Mouse (Mus musculus) layer of hippocampus, adult 11-12 months (tissue): Measurements from ENCODE around the gene Zscan26.
"Not testable (repeated sequence)": the region's sequence is repeated elsewhere in the genome, so short reads cannot be mapped to it uniquely, and the experiment has no call there.

ENCODE experiments used
- DNase-seq: peaks from one replicate; pipeline ENCODE4 v3.0.0; 2022; ENCODE audit warnings: low spot score

The Zscan26 gene

GRCm38 (mm10) chr13:21453449-21453848 is at the start of gene Zscan26:
Gene Zscan26 (minus strand): TSS chr13:21453730.
- peak; percentile 82 for DNase-seq

DNA sequence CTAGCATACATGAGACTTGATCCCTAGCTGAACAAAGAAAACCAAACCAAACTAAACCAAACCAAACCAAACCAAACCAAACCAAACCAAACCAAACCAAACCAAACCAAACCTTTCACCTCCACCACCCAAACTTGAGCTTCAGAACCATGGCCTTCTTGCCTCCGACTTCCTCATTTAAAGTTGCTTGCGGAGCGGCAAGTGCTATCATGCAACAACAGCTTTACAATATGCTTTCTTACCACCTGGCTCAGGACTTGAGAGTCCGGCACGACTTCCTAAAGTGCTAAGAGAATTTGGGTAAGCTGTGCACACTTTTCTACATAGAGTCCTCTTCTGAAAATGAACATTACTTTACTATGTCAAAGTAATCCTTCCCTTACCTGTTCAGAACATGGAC is 48.8 kb upstream of the Zscan26 start:
- DNase-seq: no peak

- DNase-seq: not testable (repeated sequence)
Observed at GRCm38 (mm10) chr13:21501182-21501581, 47.7 kb upstream of the Zscan26 start, which contains the start of gene Gm11273. Gene Gm11273 (minus strand): TSS chr13:21501418.

DNA sequence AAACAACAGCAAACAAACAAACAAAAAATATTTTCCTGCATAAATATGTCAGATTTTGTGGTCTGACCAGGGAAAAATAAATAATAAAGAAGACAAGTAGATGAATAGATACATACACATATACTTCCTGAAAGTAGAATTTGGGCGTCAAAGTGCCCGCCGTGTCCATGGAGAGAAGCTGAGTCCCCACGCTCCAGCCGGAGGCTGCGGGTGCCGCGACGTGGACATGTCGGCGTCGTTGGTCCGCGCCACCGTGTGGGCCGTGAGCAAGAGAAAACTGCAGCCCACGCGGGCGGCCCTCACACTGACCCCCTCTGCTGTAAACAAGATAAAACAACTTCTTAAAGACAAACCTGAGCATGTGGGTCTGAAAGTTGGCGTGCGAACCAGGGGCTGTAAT is 41.5 kb upstream of the Zscan26 start, which contains the start of gene AK157302:
Gene AK157302, plus strand, starts transcription at position 144 of the 400 bp plus-strand sequence.
- DNase-seq: no peak

- no peak for DNase-seq
Observed at GRCm38 (mm10) chr13:21492847-21493246, 39.3 kb upstream of the Zscan26 start.

GRCm38 (mm10) chr13:21486881-21487280 is 33.4 kb upstream of the Zscan26 start:
- no peak for DNase-seq

DNA sequence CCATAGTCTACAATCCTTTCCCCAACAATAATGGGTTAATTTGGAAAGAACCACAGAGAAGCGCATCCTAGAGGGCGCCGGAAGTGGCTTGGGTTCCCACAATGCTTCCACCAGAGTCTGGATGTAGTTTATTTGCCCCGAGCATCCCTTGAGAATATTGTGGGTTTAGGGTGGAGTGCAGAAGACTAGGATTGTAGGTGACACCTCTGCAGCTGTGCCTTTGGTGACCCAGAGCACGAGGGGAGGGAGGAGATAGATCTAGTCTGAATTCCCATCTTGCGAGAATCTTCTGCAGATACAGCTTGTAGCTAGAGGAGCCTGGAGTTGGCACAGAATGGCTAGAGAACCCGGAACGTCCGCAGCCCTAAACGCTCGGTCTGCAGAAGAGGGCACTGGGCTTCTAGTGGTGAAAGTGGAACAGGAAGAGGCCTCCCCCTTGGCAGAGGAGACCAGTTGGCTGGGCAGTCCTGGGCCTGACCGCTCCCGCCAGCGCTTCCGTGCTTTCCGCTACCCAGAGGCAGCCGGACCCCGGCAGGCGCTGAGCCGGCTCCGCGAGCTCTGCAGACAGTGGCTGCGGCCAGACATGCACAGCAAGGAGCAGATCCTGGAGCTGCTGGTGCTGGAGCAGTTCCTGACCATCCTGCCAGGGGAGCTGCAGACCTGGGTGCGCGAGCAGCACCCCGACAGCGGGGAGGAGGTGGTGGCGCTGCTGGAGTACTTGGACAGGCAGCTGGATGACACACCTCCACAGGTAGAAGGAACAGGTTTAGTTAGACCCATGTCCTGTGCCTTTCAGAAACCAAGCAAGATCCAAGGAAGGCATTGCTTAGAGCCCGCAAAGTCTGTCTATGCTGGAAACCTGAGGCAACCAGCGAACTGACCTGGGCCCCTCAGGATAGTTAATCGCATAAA is 25.5 kb upstream of the Zscan26 start, which contains the start of the genes Zkscan4 and Gm10065:
Gene Zkscan4, plus strand, starts transcription at position 149 of the 912 bp plus-strand sequence.
Gene Gm10065, minus strand, starts transcription at position 683 of the 912 bp plus-strand sequence.
- DNase-seq: peak; percentile 81

GRCm38 (mm10) chr13:21472427-21472826 is 18.9 kb upstream of the Zscan26 start:
- DNase-seq: no peak

DNA sequence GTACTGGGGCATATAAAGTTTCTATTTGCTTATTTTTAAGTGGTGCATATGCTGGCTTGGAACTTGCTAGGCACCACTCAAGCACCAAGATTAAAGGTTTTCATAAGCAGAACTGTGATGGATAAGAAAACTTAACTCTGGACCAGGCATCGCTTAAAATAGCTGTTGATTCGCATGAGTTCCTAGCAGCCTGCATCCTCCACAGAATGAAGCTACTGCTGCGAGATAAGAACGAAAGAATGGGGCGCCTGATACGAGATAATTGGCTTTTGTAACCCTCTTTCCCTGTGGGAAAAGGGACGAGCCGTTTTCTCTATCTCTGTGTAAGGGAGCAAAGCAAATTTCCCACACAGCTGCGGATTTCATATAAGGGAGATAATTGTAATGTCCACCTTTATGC is 15.6 kb upstream of the Zscan26 start:
- DNase-seq: no peak

GRCm38 (mm10) chr13:21468061-21469019 is 14.8 kb upstream of the Zscan26 start, which contains the start of gene Nkapl:
Gene Nkapl (minus strand): TSS chr13:21468509.
- peak; percentile 79 for DNase-seq

- no peak for DNase-seq
Observed at GRCm38 (mm10) chr13:21467336-21467735, 13.8 kb upstream of the Zscan26 start.

GRCm38 (mm10) chr13:21462516-21462915 is 9.0 kb upstream of the Zscan26 start:
- not testable (repeated sequence) for DNase-seq

DNA sequence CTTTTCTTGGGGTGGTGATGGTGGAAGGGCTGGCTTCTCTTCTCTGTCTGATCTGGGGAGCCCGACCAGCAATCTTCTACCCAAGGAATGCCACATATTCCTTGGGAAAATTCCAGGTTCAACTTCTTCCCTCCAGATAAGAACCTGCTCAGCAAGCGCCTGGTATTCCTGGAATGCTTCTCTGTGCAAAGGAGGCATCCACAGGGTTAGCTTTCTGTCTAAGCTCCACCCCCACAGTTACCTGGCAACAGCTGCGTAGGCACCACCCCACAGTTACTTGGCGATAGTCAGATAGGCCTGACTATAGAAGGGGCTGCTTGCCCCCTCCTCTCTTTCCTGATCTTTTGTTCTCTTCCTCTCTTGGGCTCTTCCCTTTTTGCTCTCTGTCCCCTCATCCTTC is 2.8 kb upstream of the Zscan26 start:
- no peak for DNase-seq

- no peak for DNase-seq
Observed at GRCm38 (mm10) chr13:21454133-21454532, 603 bp upstream of the Zscan26 start.

DNA sequence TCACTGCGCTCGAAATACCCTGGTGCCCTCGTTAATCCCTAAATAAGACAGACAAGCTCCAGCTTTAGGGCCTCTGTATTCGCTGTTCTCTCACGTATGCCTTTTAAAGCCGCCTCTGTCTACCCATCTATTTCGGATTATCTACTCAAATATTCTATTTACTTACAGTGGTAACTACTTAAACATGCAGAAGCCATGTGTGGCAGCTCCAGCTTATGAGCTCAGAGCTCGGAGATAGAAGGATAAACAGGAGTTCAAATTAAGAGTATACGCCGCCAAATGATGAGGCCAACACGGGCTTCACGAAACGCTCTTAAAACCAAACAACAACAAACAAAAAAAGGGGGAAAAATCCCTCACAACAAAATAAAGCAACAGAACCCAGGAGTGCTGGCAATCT is 488 bp downstream of the Zscan26 start:
- no peak for DNase-seq

DNA sequence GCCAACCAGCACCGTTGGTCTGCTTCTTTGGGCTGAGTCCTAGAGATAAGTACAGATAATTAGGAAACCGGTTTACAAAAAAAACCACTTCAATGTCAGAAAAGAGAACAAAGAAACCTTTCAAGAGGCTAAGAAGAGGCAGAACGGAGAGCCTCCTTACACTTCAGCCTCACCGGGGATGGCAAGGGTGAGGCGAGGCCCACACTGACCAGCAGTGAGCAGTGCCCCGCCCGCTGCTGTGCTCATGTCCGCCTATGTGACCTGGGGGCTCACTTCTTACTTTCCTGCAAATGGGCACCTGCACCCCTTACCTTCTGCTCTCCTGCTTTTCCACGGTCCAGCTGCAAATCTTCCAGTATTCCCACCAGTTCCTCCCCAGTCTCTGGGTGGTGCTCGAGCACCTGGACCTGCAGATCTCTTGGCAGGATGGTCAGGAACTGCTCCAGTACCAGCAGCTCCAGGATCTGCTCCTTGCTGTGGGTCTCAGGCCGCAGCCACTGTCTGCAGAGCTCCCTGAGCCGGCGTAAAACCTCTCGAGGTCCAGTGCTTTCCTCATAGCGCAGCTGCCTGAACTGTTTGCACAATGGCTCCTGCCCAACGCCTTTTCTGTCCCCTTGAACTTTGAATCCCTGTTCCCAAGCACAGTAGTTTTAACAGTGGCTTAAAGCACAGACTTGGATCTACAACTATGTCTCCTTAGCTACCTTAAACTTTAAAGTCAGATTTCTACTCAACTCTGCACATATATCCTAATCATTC is 5.5 kb downstream of the Zscan26 start:
- DNase-seq: no peak

DNA sequence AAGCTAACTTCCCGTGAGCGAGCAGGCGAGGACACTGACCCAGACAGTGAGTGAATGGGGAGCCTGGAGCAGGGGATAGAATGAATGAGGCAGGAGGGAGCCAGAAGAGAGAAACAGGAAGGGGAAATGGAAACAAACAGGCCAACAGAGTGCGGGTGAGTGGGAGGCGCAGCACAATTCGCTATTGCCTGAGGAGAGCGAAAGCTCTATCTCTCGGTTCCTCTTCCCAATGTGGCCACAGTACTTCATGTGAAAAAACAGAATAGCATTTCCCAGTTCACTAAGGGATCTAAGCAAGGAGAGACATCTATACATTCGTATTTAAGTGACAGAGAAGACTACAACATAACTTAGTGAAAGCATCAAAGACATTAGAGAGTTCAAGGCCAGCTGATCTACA is 6.7 kb downstream of the Zscan26 start:
- DNase-seq: no peak

GRCm38 (mm10) chr13:21441207-21441572 is 12.3 kb downstream of the Zscan26 start:
- no peak for DNase-seq

DNA sequence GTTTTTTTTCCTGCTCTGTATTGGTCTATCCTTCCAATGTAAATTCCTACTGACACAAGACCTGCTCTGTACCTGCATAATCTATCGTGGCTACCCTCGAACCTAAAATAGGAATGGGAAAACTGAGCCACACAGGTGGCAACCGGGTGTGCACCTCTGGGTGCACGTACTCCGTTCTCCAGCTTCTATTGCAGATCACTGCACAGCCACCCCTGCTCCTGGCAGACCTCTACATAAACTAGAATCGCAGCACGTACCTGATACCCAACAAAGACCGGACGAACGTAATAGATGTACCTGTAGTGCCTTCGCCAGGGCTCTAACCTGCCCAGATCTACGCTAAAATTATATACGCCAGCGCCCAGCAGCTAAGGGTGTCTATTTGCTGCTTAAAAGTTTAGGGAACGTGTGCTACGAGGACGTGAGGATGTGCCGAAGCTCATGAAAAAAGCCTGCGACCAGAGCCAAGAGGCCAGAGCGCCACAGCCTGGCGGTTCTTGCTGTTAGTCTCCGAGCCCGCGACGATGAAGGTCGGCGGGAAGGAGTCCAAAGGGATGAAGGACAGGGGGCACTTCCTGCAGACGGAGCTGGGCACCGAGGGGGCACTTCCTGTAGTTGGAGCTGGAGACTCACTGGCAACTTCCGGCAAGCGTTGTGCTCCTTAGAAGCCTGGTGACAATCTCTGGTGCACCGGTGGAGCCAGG is 12.9 kb downstream of the Zscan26 start, which contains the start of gene Pgbd1:
Gene Pgbd1, minus strand, starts transcription at position 556 of the 704 bp plus-strand sequence.
- DNase-seq: peak; percentile 58

DNA sequence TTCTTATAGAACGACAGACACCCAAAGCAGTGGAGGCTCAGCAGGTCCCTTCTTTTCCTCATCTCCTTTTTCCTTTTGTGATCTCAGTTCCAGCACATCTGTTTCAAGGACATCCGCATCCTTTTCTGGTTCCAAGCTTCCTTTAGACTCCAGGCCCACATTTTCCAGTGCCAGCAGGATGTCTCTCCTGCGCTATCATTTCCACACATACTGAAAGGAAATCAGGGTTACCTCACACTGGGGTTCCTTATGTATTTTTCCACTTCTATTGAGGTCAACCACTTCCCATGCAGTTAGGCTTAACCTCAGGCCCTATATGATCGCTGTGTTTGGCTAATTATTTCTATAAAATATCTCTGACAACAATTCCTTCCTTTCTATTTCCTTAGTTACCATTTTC is 18.1 kb downstream of the Zscan26 start:
- DNase-seq: no peak

DNA sequence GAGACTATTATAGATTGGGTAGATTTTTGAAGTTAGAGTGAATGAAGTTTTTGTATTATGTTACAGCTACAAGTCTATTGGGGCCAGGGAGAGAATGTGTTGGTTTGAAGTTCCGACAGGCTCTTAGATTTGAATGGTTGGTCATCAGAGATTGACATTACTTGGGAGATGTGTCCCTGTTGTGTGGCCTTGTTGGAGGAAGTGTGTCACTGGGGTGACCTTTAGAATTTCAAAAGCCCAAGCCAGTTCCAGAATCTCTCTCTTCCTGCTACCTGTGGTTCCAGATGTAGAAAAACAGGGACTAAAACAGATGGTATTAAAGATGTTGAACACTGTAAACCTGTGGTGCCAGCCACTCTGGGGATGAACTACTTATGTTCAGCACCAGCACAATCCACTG is 25.9 kb downstream of the Zscan26 start:
- DNase-seq: no peak
